Mouse (Mus musculus) midbrain, postnatal 0 days (tissue): Measurements from ENCODE around the gene Esr1. TPM values are rescaled to one million over a fixed set of nuclear protein-coding genes. Genes with fewer than 3 reads are reported as not detected.

Experiments
- ATAC-seq: fragments of 200-750 bp; cut with Nextera tagmentation; 2 replicates; pipeline ENCODE4 v1.8.0; 2017; ENCODE audit warnings: moderate number of reproducible peaks, mild to moderate bottlenecking, moderate TSS enrichment, moderate library complexity; ENCODE audit not compliant: low FRiP score
- DNase-seq: peaks from one replicate; pipeline ENCODE4 v3.0.0-alpha.2; 2015; ENCODE audit warnings: low spot score
- H3K27ac ChIP-seq: fragments of 300-500 bp; sonication (generic); 2 replicates; pipeline ENCODE4 v1.5.1; 2014; ENCODE audit warnings: low read depth, mild to moderate bottlenecking, low read length, mixed read lengths
- H3K27me3 ChIP-seq: fragments of 300-500 bp; sonication (generic); 2 replicates; pipeline ENCODE4 v1.6.1; 2014; ENCODE audit warnings: low read length, control low read depth, mixed read lengths; ENCODE audit not compliant: insufficient read depth
- H3K36me3 ChIP-seq: fragments of 300-500 bp; sonication (generic); 2 replicates; pipeline ENCODE4 v1.6.1; 2014; ENCODE audit warnings: low read length, control low read depth, mixed read lengths; ENCODE audit not compliant: insufficient read depth
- H3K4me1 ChIP-seq: fragments of 300-500 bp; sonication (generic); 2 replicates; pipeline ENCODE4 v1.6.1; 2014; ENCODE audit warnings: mild to moderate bottlenecking, control low read depth, antibody characterized with exemption, low read length, mixed read lengths; ENCODE audit not compliant: insufficient read depth
- H3K4me2 ChIP-seq: fragments of 300-500 bp; sonication (generic); 2 replicates; pipeline ENCODE4 v1.6.1; 2014; ENCODE audit warnings: low read depth, mild to moderate bottlenecking, low read length, mixed read lengths; ENCODE audit not compliant: poor library complexity, severe bottlenecking
- H3K4me3 ChIP-seq: fragments of 300-500 bp; sonication (generic); 2 replicates; pipeline ENCODE4 v1.5.1; 2014; ENCODE audit warnings: low read depth, mild to moderate bottlenecking, low read length, moderate library complexity
- H3K9ac ChIP-seq: fragments of 300-500 bp; sonication (generic); replicated peaks from 2 replicates; pipeline ENCODE4 v1.6.1; 2014; ENCODE audit warnings: mild to moderate bottlenecking, low read length, moderate library complexity, mixed read lengths; ENCODE audit not compliant: poor library complexity, severe bottlenecking
- H3K9me3 ChIP-seq: fragments of 300-500 bp; sonication (generic); 2 replicates; pipeline ENCODE4 v1.6.1; 2016; ENCODE audit warnings: low read length, control low read depth
- CTCF ChIP-seq: IDR thresholded peaks from 2 replicates; pipeline ENCODE4 v1.5.1; 2016; ENCODE audit warnings: antibody characterized with exemption, mild to moderate bottlenecking
- WGBS: fragments of 180-500 bp; shearing (Covaris S2); extraction: QIAGEN DNeasy Blood & Tissue Kit; methylation state at CpG from one replicate; pipeline ENCODE4 v1.1.7; 2014; 5-methylcytosine and 5-hydroxymethylcytosine counted together
- polyA plus RNA-seq: library from polyadenylated mRNA; unstranded; fragments of >200 nt; fragmentation: Nextera tagmentation; extraction: Ambion mirVana; gene quantifications from 2 replicates; pipeline ENCODE4 v1.2.1, GENCODE M21; 2015
- total RNA-seq: library from RNA; depleted of rRNA; stranded (reverse); fragments of >200 nt; gene quantifications from 2 replicates; pipeline ENCODE4 v1.2.3, GENCODE M21; 2014

Gene Esr1
- total and polyA plus RNA-seq, 2 experiments from 2014 or later, result 0.71 to 0.84 TPM

- no peak overlapping the region for H3K4me3 ChIP-seq
- TF ChIP-seq CTCF, result no peak
- H3K9me3 ChIP-seq, result no peaks in the 10 kb centered on the region
- no peak overlapping the region for H3K9ac ChIP-seq
- H3K27me3 ChIP-seq, result no peaks in the 10 kb centered on the region
- WGBS, result 89% methylated on average over 12 of the region's 12 CpGs
- ATAC-seq (no peak), DNase-seq (no peak)
- no peak overlapping the region for H3K27ac ChIP-seq
- no peak overlapping the region for H3K4me2 ChIP-seq
- H3K4me1 ChIP-seq, result no peaks in the 10 kb centered on the region
- H3K36me3 ChIP-seq, result no peaks in the 10 kb centered on the region
Observed at GRCm38 (mm10) chr10:4683711-4684265, 72.4 kb downstream of the Esr1 start.

- Histone ChIP-seq H3K36me3 (no peaks in the 10 kb centered on the region), H3K9me3 (no peaks in the 10 kb centered on the region), H3K9ac (no peak overlapping the region), H3K4me3 (no peak overlapping the region), H3K4me2 (no peak overlapping the region), H3K27me3 (no peaks in the 10 kb centered on the region), H3K4me1 (no peaks in the 10 kb centered on the region), H3K27ac (no peak overlapping the region)
- no peak for ATAC-seq
- DNase-seq, result no peak
- no peak for TF ChIP-seq CTCF
- WGBS, result 88% methylated on average over 7 of the region's 7 CpGs
Observed at GRCm38 (mm10) chr10:4694336-4694865, 83.0 kb downstream of the Esr1 start.

- ATAC-seq (0 out of 2 replicates have a peak, but pooled peaks have one; percentile 29), DNase-seq (peak; percentile 60)
- H3K27ac ChIP-seq, result no peak overlapping the region
- no peak overlapping the region for H3K9ac ChIP-seq
- 2% methylated on average over 15 of the region's 15 CpGs for WGBS
- TF ChIP-seq CTCF, result no peak
- peaks cover 29% of the 10 kb centered on the region for H3K27me3 ChIP-seq
- H3K4me2 ChIP-seq, result peak overlapping the region; percentile 64
- H3K4me3 ChIP-seq, result peak overlapping the region; percentile 32
- no peaks in the 10 kb centered on the region for H3K9me3 ChIP-seq
- H3K4me1 ChIP-seq, result peaks cover 5% of the 10 kb centered on the region; the same call in 1 of the 2 replicates
- no peaks in the 10 kb centered on the region for H3K36me3 ChIP-seq
Observed at GRCm38 (mm10) chr10:4709915-4710314, 98.5 kb downstream of the Esr1 start.

GRCm38 (mm10) chr10:4711434-4711833 lies 100.0 kb downstream of the Esr1 start:
- DNase-seq (no peak), ATAC-seq (no peak)
- Histone ChIP-seq H3K27ac (no peak overlapping the region), H3K4me2 (no peak overlapping the region), H3K4me3 (no peak overlapping the region), H3K27me3 (peaks cover 29% of the 10 kb centered on the region), H3K36me3 (no peaks in the 10 kb centered on the region), H3K4me1 (peaks cover 5% of the 10 kb centered on the region; the same call in 1 of the 2 replicates), H3K9ac (no peak overlapping the region), H3K9me3 (no peaks in the 10 kb centered on the region)
- 53% methylated on average over 5 of the region's 5 CpGs for WGBS
- TF ChIP-seq CTCF, result no peak

GRCm38 (mm10) chr10:4712061-4712908 lies 100.9 kb downstream of the Esr1 start:
- Histone ChIP-seq H3K9me3 (no peaks in the 10 kb centered on the region), H3K27me3 (peaks cover 29% of the 10 kb centered on the region), H3K4me3 (peak overlapping the region; percentile 66), H3K36me3 (no peaks in the 10 kb centered on the region), H3K9ac (peak overlapping the region; percentile 56), H3K27ac (no peak overlapping the region), H3K4me2 (peak overlapping the region; percentile 97), H3K4me1 (peaks cover 5% of the 10 kb centered on the region; the same call in 1 of the 2 replicates)
- TF ChIP-seq CTCF, result peak; percentile 29
- ATAC-seq (peak; percentile 63), DNase-seq (no peak)
- WGBS, result under 1% methylated on average over 68 of the region's 68 CpGs

GRCm38 (mm10) chr10:4713398-4713797 lies 102.0 kb downstream of the Esr1 start:
- H3K27me3 ChIP-seq, result peaks cover 29% of the 10 kb centered on the region
- H3K9ac ChIP-seq, result no peak overlapping the region
- DNase-seq, result no peak
- no peaks in the 10 kb centered on the region for H3K9me3 ChIP-seq
- H3K27ac ChIP-seq, result no peak overlapping the region
- H3K4me3 ChIP-seq, result no peak overlapping the region
- H3K4me1 ChIP-seq, result peaks cover 5% of the 10 kb centered on the region; the same call in 1 of the 2 replicates
- 77% methylated on average over 10 of the region's 10 CpGs for WGBS
- no peak overlapping the region for H3K4me2 ChIP-seq
- H3K36me3 ChIP-seq, result no peaks in the 10 kb centered on the region
- TF ChIP-seq CTCF, result no peak
- no peak for ATAC-seq
